Mouse (Mus musculus) heart, adult 11 months (tissue): Measurements from ENCODE around the gene Usp48.

Source experiments
- DNase-seq: peaks from one replicate; pipeline ENCODE4 v3.0.0; 2022

The Usp48 gene

GRCm38 (mm10) chr4:137610256-137610655 lies 16.7 kb downstream of the Usp48 start:
- no peak for DNase-seq

DNA sequence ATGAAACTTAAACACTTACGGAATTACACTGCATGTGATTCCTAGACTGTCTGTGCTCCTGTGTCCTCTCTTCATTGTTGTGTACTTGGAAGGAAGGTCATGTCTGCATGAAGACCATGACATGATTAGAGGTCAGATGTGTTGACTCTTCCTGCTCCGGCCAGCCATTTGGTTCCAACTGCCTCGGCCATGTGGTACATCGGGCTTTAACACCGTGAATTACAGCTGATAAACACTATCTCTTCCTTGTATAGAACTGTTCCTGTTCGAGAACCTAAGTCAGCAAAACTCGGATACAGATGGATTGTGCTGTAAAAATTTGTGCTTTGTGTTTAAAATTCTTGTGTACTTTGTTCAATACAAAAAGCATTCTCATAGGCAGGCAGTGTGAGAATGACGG lies 29.3 kb downstream of the Usp48 start:
- DNase-seq = no peak

DNA sequence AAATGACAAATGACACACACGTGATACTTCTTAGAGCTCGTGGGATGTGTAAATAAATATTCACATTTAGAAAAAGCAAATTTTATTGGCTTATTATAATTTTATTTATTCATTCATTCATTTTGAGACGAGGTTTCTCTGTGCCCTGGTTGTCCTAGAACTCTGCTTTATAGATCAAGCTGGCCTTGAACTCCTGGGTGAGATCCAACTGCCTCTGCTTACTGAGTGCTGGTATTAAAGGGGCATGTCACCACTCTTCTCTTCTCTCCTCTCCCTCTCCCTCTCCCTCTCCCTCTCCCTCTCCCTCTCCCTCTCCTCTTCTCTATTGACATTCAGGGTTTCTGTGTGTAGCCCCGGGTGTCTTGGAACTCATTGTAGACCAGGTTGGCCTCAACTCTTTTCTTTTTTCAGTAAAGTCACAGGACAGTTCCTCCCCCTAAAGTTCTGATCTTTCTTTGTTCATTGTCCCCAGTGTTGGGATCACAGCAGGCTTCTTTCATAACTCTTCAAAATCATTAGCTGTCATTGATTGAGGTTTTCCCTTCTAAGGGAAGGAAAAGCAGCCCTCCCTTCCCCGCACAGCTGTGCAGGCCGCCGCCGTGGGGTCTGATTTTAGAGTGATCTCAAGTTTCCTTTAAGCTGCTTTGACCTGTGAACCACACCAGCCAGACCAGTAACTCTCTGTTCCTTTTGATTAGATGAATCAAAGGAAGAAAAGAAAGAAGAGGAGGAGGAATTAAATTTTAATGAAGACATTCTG lies 34.1 kb downstream of the Usp48 start:
- DNase-seq = no peak

DNA sequence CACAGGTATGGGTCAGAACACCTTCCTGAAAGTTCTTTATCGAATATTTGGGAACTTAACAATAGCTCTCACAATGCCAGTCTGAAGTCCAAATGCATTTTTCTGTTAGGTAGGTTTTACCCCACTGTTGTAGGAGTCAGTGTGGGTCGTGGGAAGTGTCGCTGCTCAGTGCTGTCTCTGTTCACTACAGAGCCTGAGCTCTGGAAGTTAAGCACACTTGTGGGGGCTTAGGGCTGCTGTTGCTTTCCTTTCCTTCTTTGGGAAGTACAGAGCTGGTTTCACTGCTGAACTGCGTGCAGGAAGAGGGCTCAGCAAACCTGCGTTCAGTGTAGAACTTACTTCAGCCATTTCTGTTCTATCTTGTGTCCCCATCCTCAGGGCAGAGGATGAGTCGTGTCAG lies 34.8 kb downstream of the Usp48 start:
- no peak for DNase-seq

DNA sequence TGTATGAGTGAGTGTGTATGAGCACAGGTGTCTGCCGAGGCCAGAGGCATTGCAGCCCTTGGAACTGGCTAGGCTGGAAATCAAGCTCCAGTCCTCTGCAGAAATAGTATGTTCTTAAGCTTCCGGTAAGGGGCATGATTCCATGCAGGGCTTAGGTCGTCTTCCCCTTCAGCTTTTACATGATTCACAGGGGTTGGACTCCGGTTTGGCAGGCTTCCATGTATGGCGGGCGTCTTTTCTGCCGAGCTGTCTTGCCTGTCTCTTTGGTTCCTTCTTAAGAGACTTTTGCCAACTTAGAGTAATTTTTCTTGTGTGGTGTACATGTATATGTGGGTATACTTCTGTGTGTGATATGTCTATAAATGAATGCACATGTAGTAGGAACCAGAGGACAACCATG lies 35.8 kb downstream of the Usp48 start:
- DNase-seq = no peak

DNA sequence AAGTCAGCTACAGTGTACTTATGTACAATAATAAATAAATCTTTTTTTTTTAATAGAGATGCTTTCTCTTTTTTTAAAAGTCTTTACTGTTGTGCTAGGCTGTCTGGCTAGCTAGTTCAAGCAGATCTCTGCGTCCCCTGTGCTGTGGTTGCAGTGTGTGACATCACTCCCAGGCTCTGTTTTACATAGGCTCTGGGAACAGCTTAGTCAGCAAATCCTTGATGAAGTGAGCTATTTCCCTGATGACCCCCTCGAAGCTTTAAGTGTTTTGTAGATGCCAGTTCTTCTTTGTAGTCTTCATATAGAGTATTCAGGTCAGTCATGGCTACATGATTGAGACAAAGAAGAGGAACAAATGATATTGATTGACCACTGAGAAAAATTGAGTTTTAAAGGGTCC lies 36.6 kb downstream of the Usp48 start:
- no peak for DNase-seq

DNA sequence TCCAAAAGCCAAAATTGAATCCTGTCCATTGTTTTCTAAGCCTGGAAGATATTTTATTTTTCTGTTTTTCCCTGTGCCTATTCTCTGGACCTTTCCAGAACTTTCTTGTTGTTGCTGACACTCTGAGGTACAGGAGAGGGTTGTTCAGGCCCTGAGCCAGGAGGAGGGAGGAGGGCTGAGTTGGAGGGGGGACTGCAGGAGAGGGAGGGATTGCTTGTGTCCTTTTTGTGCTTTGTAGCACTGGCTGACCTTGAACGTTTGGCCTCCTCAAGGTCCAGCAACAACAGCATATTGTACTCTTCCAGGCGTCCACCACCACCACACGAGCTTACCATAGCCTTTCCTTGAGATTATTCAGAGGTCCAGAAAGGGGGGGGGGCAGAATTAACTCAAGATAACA lies 38.0 kb downstream of the Usp48 start:
- DNase-seq = no peak

GRCm38 (mm10) chr4:137633394-137633793 lies 39.8 kb downstream of the Usp48 start:
- no peak for DNase-seq

DNA sequence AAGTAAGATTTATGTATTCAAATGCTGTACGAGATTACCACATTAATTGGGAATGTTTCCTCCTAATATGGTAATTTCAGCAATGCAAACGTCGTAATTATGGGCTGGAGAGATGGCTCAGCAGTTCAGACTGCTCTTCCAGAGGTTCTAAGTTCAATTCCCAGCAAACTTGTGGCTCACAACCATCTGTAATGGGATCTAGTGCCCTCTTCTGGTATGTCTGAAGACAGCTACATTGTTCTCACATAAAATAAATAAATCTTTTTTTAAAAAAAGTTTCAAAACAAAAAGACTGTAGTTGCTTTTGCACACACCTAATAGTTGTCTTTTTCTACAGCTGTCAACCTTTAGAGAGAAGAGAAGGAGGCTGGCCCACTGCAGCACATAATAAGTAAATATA lies 43.0 kb downstream of the Usp48 start:
- no peak for DNase-seq

GRCm38 (mm10) chr4:137641556-137641955 lies 48.0 kb downstream of the Usp48 start:
- no peak for DNase-seq

DNA sequence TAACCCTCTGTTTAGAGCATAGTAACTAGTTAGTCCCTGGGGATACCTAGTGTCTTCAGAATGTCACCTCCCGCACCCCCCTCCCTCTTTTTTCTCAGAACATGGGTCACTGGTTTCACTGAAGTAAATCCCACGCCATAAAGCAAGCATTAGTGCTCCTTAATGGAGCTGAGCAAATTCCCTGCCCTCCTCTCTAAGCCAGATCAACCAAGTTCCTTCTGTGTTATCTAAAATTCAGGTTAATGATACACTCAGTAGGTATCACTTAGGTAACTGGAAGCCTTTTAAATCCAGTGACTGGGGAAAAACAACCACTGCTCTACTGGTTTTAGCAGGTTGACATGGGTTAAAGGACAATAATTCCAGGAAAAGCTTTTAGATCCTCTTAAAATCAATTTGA lies 48.5 kb downstream of the Usp48 start:
- DNase-seq = no peak

DNA sequence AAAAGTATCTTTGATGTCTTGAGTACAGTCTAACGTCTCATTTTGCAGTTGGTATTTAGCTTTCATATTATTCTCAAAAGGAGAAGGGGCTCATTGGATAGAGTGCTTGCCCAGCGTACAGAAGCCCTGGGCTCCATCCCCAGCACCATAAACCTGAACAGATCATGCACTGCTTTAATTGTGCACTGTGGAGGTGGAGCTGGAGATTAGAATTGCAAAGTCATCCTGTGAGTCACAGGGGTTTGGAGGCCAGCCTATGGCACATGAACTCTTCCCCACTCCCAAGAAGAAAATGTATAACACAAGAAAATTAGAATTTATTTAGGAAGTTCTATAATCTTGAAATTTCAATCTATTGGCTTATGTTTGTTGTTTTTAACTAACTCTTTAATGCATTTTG lies 49.9 kb downstream of the Usp48 start:
- no peak for DNase-seq

DNA sequence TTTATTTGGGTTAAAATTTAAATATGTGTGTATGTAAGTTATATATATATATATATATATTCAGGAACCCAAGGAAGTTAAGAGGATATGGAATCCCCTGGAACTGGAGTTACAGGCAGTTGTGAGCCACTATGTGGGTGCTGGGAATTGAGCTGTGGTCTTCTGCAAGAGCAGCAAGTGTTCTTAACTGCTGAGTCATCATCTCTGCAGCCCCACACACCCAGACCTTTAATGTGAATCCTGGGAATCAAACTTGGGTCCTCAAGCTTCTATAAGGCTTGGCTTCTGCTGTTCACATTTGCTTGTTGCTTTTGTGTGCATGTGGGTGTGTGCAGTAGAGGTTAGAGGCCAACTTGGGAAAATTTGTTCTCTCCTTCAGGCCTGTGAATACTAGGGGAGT lies 52.7 kb downstream of the Usp48 start:
- DNase-seq = no peak

DNA sequence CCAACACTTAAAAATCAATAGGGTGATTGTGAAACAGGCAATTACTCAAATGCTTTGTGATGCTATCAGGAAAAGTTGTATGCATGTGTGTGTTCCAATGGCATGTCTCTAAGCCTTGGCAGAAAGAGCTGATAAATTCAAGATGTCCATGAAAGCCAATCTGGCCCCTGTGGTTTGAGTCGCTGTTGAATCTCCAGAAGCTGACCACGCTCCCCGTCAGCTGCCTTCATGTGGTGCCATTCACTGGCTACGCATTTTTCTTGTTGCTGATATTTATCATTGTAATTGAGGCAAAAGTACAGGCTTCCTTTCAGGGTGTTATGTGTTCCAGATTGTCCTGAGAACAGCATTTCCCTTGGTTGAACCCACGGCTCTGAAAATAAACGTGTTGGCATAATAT lies 54.1 kb downstream of the Usp48 start:
- no peak for DNase-seq

- no peak for DNase-seq
These were observed 54.7 kb downstream of the Usp48 start for GRCm38 (mm10) chr4:137648230-137648629.

GRCm38 (mm10) chr4:137650912-137651311 lies 57.4 kb downstream of the Usp48 start:
- no peak for DNase-seq

GRCm38 (mm10) chr4:137652835-137653346 lies 59.3 kb downstream of the Usp48 start:
- no peak for DNase-seq

DNA sequence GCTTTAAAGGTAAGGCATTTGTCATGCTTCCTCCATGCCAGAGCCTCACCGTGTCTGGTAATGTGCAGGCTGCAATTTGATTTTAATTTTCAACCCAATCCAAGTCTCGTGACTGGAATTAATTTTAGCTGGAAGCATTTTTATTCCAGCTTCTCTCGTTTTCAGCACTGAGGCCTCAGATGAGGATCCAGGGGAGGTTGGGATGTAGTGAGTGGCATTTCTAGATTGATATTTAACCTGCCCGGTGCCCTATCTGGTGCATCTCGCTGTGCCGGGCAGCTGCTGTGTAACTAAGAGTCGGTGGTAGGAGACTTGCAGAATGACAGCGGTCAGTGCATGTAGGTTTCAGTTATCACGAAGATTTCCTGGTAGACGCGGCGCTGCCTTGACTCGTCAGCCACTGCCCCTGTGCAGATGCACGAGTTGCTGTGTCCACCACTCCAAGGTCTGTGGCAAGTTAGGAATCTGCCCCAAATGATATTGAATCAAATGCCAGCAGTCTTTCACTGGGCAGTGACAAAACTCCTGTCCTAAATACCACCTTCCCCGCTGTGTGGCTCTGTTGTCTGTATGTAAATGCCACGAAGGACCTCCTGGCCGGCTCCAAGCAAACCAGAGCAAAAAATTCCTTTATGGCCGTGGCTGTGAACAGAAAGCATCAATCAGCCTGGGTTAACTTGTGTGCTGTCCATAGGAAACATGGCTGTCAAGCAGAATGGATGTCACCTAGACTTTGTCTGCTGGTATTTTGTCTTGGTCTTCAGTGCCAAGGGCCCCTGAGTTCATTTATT lies 61.9 kb downstream of the Usp48 start:
- no peak for DNase-seq

GRCm38 (mm10) chr4:137657674-137658073 lies 64.1 kb downstream of the Usp48 start:
- no peak for DNase-seq

DNA sequence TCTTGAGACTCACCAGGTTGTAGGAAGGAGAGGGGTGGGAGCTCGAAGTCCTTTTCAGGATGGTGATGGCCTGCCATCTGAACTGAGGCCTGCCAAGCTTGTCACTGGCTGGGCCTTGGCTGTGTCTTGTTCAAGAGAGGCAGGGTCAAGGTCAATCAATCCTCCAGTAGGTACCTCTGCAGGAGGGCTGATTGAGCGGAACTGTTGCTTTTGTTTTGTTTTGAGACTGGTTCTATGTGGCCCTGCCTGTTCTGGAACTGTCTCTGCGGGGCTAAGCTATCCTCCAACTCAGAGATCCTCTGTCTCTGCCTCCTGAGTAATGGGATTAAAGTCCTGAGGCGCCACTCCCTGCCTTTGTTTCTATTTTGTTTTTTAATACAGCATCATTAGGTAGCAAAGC lies 66.0 kb downstream of the Usp48 start:
- DNase-seq = no peak

- DNase-seq = peak; percentile 94
These were observed 67.0 kb downstream of the Usp48 start for GRCm38 (mm10) chr4:137660364-137661077.

DNA sequence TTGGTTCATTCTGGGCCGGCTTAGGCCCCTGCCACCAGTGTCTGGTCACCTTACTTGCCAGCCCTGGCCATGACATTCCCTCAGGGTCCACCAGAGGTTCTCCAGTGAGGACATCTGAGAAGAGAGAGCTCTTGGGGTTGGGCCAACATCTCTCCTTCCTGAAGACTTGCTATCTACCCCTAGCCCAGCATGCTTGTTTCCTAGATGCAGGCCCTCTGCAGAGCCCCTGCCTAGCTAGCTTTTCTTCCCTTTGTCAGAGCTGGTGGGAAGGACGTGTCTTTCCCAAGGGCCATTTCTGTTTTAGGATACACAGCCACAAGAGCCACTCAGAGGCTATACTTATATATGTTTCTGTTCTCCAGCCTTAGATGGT lies 67.5 kb downstream of the Usp48 start:
- DNase-seq = no peak

DNA sequence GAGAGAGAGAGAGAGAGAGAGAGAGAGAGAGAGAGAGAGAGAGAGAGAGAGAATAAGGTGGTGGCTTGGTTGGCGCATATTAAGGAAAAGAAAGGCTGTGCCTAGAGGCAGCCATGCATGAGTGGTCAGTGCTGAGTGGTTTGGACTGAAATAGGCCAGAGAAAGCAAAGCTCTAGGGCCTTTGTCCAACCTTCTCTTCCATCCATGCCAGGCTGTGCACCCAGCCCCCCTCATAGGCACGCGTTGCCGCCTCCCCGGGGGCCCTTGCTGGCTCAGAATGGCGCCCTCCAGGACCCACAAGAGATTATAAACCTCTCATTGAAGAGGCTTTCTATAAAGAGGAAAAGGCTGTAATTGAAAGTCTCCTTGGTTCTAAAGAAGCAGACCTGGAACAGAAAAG lies 68.0 kb downstream of the Usp48 start:
- no peak for DNase-seq

GRCm38 (mm10) chr4:137663491-137663890 lies 69.9 kb downstream of the Usp48 start:
- DNase-seq = no peak
